In the genomic region with DNA sequence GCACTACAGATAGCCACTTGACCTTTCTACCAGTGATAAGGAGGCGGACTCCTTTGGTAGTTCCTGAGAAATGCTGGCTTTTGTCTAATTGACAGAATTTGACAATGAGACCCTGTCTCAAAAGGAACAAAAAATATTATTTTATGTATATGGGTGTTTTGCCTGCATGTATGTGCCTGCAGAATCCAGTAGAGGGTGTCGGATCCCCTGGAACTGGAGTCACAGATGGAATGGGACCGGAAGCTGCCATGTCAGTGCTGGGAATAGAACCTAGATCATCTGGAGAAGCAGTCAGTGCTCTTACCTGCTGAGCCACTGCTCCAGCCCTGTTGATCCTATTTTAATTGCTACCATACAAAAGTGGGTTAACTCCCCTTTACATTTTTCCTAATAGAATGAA, we compare ENCODE assay signal across 31 mouse cellular contexts. TPM values are rescaled to one million over a fixed set of nuclear protein-coding genes. Genes with fewer than 3 reads are reported as not detected.
DNase-seq lines count a peak whose midpoint lies in the region; ATAC-seq and TF ChIP-seq lines count a peak whose summit lies in the region.
"Had no signal": no experiment of that assay in that cellular context is flagged by ENCODE, and none has a peak within 500 bp of the region (broad histone marks: within the 10 kb centered on the region; RNA-seq: fewer than 3 reads in every experiment).

No protein-coding gene starts in this region.

- H3K4me2 ChIP-seq in hindbrain, postnatal 0 days (ENCODE audit: low read depth, low read length) = no peak overlapping the region
- no peak overlapping the region for H3K4me2 ChIP-seq in hindbrain, embryonic 16.5 days (ENCODE audit: low read length)
- no peak overlapping the region for H3K4me2 ChIP-seq in liver, embryonic 14.5 days (ENCODE audit: low read depth)
- H3K4me2 ChIP-seq: embryonic facial prominence, embryonic 15.5 days; forebrain, embryonic 15.5 days; heart, embryonic 15.5 days; hindbrain, embryonic 14.5 days; midbrain, embryonic 13.5 days; neural tube, embryonic 12.5 days had no signal

- no peak for ATAC-seq in hindbrain, postnatal 0 days
- no peak for ATAC-seq in hindbrain, embryonic 16.5 days
- ATAC-seq in liver, embryonic 14.5 days (ENCODE audit: insufficient read depth) = no peak
- ATAC-seq: forebrain, embryonic 15.5 days; intestine, embryonic 16.5 days; midbrain, embryonic 13.5 days had no signal

- H3K4me3 ChIP-seq in hindbrain, postnatal 0 days (ENCODE audit: low read length) = no peak overlapping the region
- H3K4me3 ChIP-seq in hindbrain, embryonic 16.5 days (ENCODE audit: low read length) = no peak overlapping the region
- H3K4me3 ChIP-seq in liver, embryonic 14.5 days (ENCODE audit: insufficient read depth in 1 of 2, low read depth in 2 of 2, low read length in 2 of 2) = no peak overlapping the region
- H3K4me3 ChIP-seq in E14TG2a.4 (replicated peaks; ENCODE audit: low read length) = no peak overlapping the region
- H3K4me3 ChIP-seq in hindbrain, embryonic 10.5 days = no peak overlapping the region
- H3K4me3 ChIP-seq: embryonic facial prominence, embryonic 15.5 days; forebrain, embryonic 15.5 days; heart, embryonic 15.5 days; megakaryocyte, embryonic 14.5 days; midbrain, embryonic 13.5 days; neural tube, embryonic 12.5 days had no signal

- TF ChIP-seq CTCF in hindbrain, postnatal 0 days (IDR thresholded peaks at IDR 0.05; ENCODE audit: low read depth) = peak; percentile 41
- TF ChIP-seq CTCF in liver, embryonic 14.5 days (IDR thresholded peaks at IDR 0.05; ENCODE audit: low read depth) = peak; percentile 59
- peak; percentile 10; the same call in 1 of the 2 replicates for TF ChIP-seq CTCF in E14TG2a.4 (conservative IDR thresholded peaks at IDR 0.05; ENCODE audit: low read length)

- no peak overlapping the region for H3K27ac ChIP-seq in hindbrain, postnatal 0 days
- no peak overlapping the region for H3K27ac ChIP-seq in hindbrain, embryonic 16.5 days (ENCODE audit: low read depth, low read length)
- no peak overlapping the region for H3K27ac ChIP-seq in liver, embryonic 14.5 days
- no peak overlapping the region for H3K27ac ChIP-seq in hindbrain, embryonic 10.5 days
- H3K27ac ChIP-seq: embryonic facial prominence, embryonic 15.5 days; forebrain, embryonic 15.5 days; heart, embryonic 15.5 days; hindbrain, embryonic 14.5 days; midbrain, embryonic 13.5 days; neural tube, embryonic 12.5 days had no signal

- 0 out of 2 replicates have a peak, but pooled peaks cover 4% of the 10 kb centered on the region for H3K27me3 ChIP-seq in hindbrain, postnatal 0 days (ENCODE audit: insufficient read depth, low read length)
- peaks cover 5% of the 10 kb centered on the region; the same call in 1 of the 2 replicates for H3K27me3 ChIP-seq in hindbrain, embryonic 16.5 days (replicated peaks; ENCODE audit: control insufficient read depth, insufficient read depth, low read length)
- peaks cover 59% of the 10 kb centered on the region for H3K27me3 ChIP-seq in liver, embryonic 14.5 days (ENCODE audit: control insufficient read depth, insufficient read depth, low read length)
- peaks cover 92% of the 10 kb centered on the region for H3K27me3 ChIP-seq in E14TG2a.4 (ENCODE audit: insufficient read depth, low read length)
- peaks cover 97% of the 10 kb centered on the region for H3K27me3 ChIP-seq in hindbrain, embryonic 10.5 days (ENCODE audit: insufficient read depth, poor library complexity, severe bottlenecking)

- no peak for TF ChIP-seq EP300 in liver, embryonic 14.5 days (IDR thresholded peaks at IDR 0.05; ENCODE audit: low read depth)

- peaks cover 8% of the 10 kb centered on the region for H3K4me1 ChIP-seq in hindbrain, postnatal 0 days (ENCODE audit: insufficient read depth, low read length)
- peaks cover 14% of the 10 kb centered on the region for H3K4me1 ChIP-seq in hindbrain, embryonic 16.5 days (ENCODE audit: control insufficient read depth, insufficient read depth, low read depth, low read length)
- H3K4me1 ChIP-seq in liver, embryonic 14.5 days (replicated peaks; ENCODE audit: control insufficient read depth in 2 of 2, insufficient read depth in 2 of 2, low read length in 1 of 2) = peaks cover under 1 to 3% of the 10 kb centered on the region in 2 experiments; a peak in 3 of 4 replicates
- peaks cover 8% of the 10 kb centered on the region for H3K4me1 ChIP-seq in E14TG2a.4 (replicated peaks; ENCODE audit: low read depth, low read length)
- peaks cover 37% of the 10 kb centered on the region for H3K4me1 ChIP-seq in hindbrain, embryonic 10.5 days (replicated peaks)

- no peak for DNase-seq in hindbrain, postnatal 0 days (ENCODE audit: low spot score)
- DNase-seq in liver, embryonic 14.5 days (ENCODE audit: low read depth in 3 of 3, low spot score in 3 of 3) = no peak
- DNase-seq in liver (no peak), NIH3T3 (ENCODE audit: low read depth) (peak; percentile 41)
- no peak for DNase-seq in spleen, postnatal 10 days (ENCODE audit: low spot score in 2 of 2)
- no peak for DNase-seq in hindbrain, embryonic 10.5 days (ENCODE audit: low spot score)
- DNase-seq: adrenal gland, postnatal 25 days; cerebellum, adult 11-12 months; cerebellum, postnatal 25 days; gastrocnemius, postnatal 14 days; heart, adult 18-20 months; heart, postnatal 36 days; lung, postnatal 36 days; right cerebral cortex, postnatal 14 days; spleen, adult 18-20 months; thymus, postnatal 14 days had no signal

- H3K9me3 ChIP-seq in hindbrain, postnatal 0 days (ENCODE audit: low read length) = no peaks in the 10 kb centered on the region
- no peaks in the 10 kb centered on the region for H3K9me3 ChIP-seq in hindbrain, embryonic 16.5 days (ENCODE audit: control insufficient read depth, low read length)
- no peaks in the 10 kb centered on the region for H3K9me3 ChIP-seq in liver, embryonic 14.5 days (ENCODE audit: control insufficient read depth, low read length)
- no peaks in the 10 kb centered on the region for H3K9me3 ChIP-seq in E14TG2a.4 (ENCODE audit: low read length)
- no peaks in the 10 kb centered on the region for H3K9me3 ChIP-seq in hindbrain, embryonic 10.5 days
- H3K9me3 ChIP-seq: embryonic facial prominence, embryonic 15.5 days; forebrain, embryonic 15.5 days; heart, embryonic 15.5 days; midbrain, embryonic 13.5 days; neural tube, embryonic 12.5 days had no signal

- 79% methylated on average over 3 of the region's 3 CpGs for WGBS in hindbrain, postnatal 0 days
- 88% methylated on average over 3 of the region's 3 CpGs for WGBS in hindbrain, embryonic 16.5 days
- WGBS in liver, embryonic 14.5 days (ENCODE audit: insufficient replicate concordance) = 66% methylated on average over 3 of the region's 3 CpGs
- 76% methylated on average over 3 of the region's 3 CpGs for WGBS in hindbrain, embryonic 10.5 days

- no peak overlapping the region for H3K9ac ChIP-seq in hindbrain, postnatal 0 days (replicated peaks; ENCODE audit: low read length)
- H3K9ac ChIP-seq in hindbrain, embryonic 16.5 days (ENCODE audit: low read depth, low read length) = no peak overlapping the region
- H3K9ac ChIP-seq in liver, embryonic 14.5 days (replicated peaks) = no peak overlapping the region
- H3K9ac ChIP-seq: embryonic facial prominence, embryonic 15.5 days; forebrain, embryonic 15.5 days; heart, embryonic 15.5 days; hindbrain, embryonic 14.5 days; midbrain, embryonic 13.5 days; neural tube, embryonic 12.5 days had no signal

- no peaks in the 10 kb centered on the region for H3K36me3 ChIP-seq in hindbrain, postnatal 0 days (ENCODE audit: insufficient read depth, low read length)
- no peaks in the 10 kb centered on the region for H3K36me3 ChIP-seq in hindbrain, embryonic 16.5 days (ENCODE audit: control insufficient read depth, insufficient read depth, low read length)
- H3K36me3 ChIP-seq in liver, embryonic 14.5 days (replicated peaks; ENCODE audit: control insufficient read depth, insufficient read depth, low read depth) = no peaks in the 10 kb centered on the region
- H3K36me3 ChIP-seq in E14TG2a.4 (ENCODE audit: insufficient read depth, low read length) = no peaks in the 10 kb centered on the region
- H3K36me3 ChIP-seq in hindbrain, embryonic 10.5 days = no peaks in the 10 kb centered on the region
- H3K36me3 ChIP-seq: embryonic facial prominence, embryonic 15.5 days; forebrain, embryonic 15.5 days; heart, embryonic 15.5 days; midbrain, embryonic 13.5 days; neural tube, embryonic 12.5 days had no signal

RNA-seq across cellular contexts. Expression of a gene that starts 2.4 kb away (rescaled TPM):
- total RNA-seq in hindbrain, postnatal 0 days (2014; rRNA removed) = not detected in 2 replicates
- polyA plus RNA-seq in hindbrain, postnatal 0 days (2015; fragmentation: Nextera tagmentation; extraction: Ambion mirVana) = not detected in 2 replicates
- polyA plus RNA-seq in hindbrain, embryonic 16.5 days (2015; fragmentation: Nextera tagmentation; extraction: Ambion mirVana) = not detected in 2 replicates
- polyA plus RNA-seq in liver, embryonic 14.5 days (2012; rRNA removed) = not detected in 2 replicates
- polyA plus RNA-seq in liver, embryonic 14.5 days (2014; fragmentation: Nextera tagmentation; extraction: Ambion mirVana) = not detected in 2 replicates
- polyA plus RNA-seq in hindbrain, embryonic 10.5 days (2016; fragmentation: Nextera tagmentation; extraction: Ambion mirVana) = not detected in 2 replicates
- total RNA-seq: adrenal gland, postnatal 25 days; gastrocnemius, postnatal 14 days; heart, adult 18-20 months; heart, postnatal 36 days; left cerebral cortex, postnatal 36 days had no signal
- polyA plus RNA-seq: C2C12; embryonic facial prominence, embryonic 15.5 days; forebrain, embryonic 15.5 days; heart, embryonic 15.5 days; hindbrain, embryonic 14.5 days; intestine, embryonic 16.5 days; kidney, embryonic 16.5 days; limb, embryonic 14.5 days; liver, embryonic 16.5 days; midbrain, embryonic 13.5 days; neural tube, embryonic 12.5 days had no signal

RNA-seq across cellular contexts. Expression of a gene that starts 7.3 kb away (rescaled TPM):
- not detected in 2 replicates for total RNA-seq in hindbrain, postnatal 0 days (2014; rRNA removed)
- polyA plus RNA-seq in hindbrain, postnatal 0 days (2015; fragmentation: Nextera tagmentation; extraction: Ambion mirVana) = 0.39 and 0.53 TPM in 2 replicates
- polyA plus RNA-seq in hindbrain, embryonic 16.5 days (2015; fragmentation: Nextera tagmentation; extraction: Ambion mirVana) = 0.34 TPM in 1 of 2 replicates, not detected in the other
- polyA plus RNA-seq in liver, embryonic 14.5 days (2012; rRNA removed) = 0.10 and 0.27 TPM in 2 replicates
- polyA plus RNA-seq in liver, embryonic 14.5 days (2014; fragmentation: Nextera tagmentation; extraction: Ambion mirVana) = 0.46 and 0.56 TPM in 2 replicates
- polyA plus RNA-seq in hindbrain, embryonic 10.5 days (2016; fragmentation: Nextera tagmentation; extraction: Ambion mirVana) = not detected in 2 replicates
- total RNA-seq: adrenal gland, postnatal 25 days; gastrocnemius, postnatal 14 days; heart, adult 18-20 months; heart, postnatal 36 days had no signal
- polyA plus RNA-seq: C2C12; embryonic facial prominence, embryonic 15.5 days; heart, embryonic 15.5 days; intestine, embryonic 16.5 days; kidney, embryonic 16.5 days; limb, embryonic 14.5 days; midbrain, embryonic 13.5 days; neural tube, embryonic 12.5 days had no signal

RNA-seq across cellular contexts. Expression of a gene that starts 7.4 kb away (rescaled TPM):
- 8.7 and 10.6 TPM in 2 replicates for total RNA-seq in hindbrain, postnatal 0 days (2014; rRNA removed)
- polyA plus RNA-seq in hindbrain, postnatal 0 days (2015; fragmentation: Nextera tagmentation; extraction: Ambion mirVana) = 4.1 and 4.2 TPM in 2 replicates
- 1.5 TPM in 2 replicates for polyA plus RNA-seq in hindbrain, embryonic 16.5 days (2015; fragmentation: Nextera tagmentation; extraction: Ambion mirVana)
- 15.4 and 15.5 TPM in 2 replicates for polyA plus RNA-seq in liver, embryonic 14.5 days (2012; rRNA removed)
- 13.1 and 13.8 TPM in 2 replicates for polyA plus RNA-seq in liver, embryonic 14.5 days (2014; fragmentation: Nextera tagmentation; extraction: Ambion mirVana)
- polyA plus RNA-seq in hindbrain, embryonic 10.5 days (2016; fragmentation: Nextera tagmentation; extraction: Ambion mirVana) = 0.26 and 0.44 TPM in 2 replicates
- polyA plus RNA-seq: C2C12 had no signal

RNA-seq across cellular contexts. Expression of a gene that starts 15.7 kb away (rescaled TPM):
- total RNA-seq in hindbrain, postnatal 0 days (2014; rRNA removed) = 6.2 and 7.1 TPM in 2 replicates
- polyA plus RNA-seq in hindbrain, postnatal 0 days (2015; fragmentation: Nextera tagmentation; extraction: Ambion mirVana) = 2.4 and 2.9 TPM in 2 replicates
- 3.2 and 3.6 TPM in 2 replicates for polyA plus RNA-seq in hindbrain, embryonic 16.5 days (2015; fragmentation: Nextera tagmentation; extraction: Ambion mirVana)
- polyA plus RNA-seq in liver, embryonic 14.5 days (2012; rRNA removed) = 1.5 and 1.7 TPM in 2 replicates
- polyA plus RNA-seq in liver, embryonic 14.5 days (2014; fragmentation: Nextera tagmentation; extraction: Ambion mirVana) = 1.6 and 1.7 TPM in 2 replicates
- polyA plus RNA-seq in hindbrain, embryonic 10.5 days (2016; fragmentation: Nextera tagmentation; extraction: Ambion mirVana) = 1.8 and 2.0 TPM in 2 replicates

RNA-seq across cellular contexts. Expression of a gene that starts 15.8 kb away (rescaled TPM):
- total RNA-seq in hindbrain, postnatal 0 days (2014; rRNA removed) = not detected in 2 replicates
- 0.10 TPM in 1 of 2 replicates, not detected in the other for polyA plus RNA-seq in hindbrain, postnatal 0 days (2015; fragmentation: Nextera tagmentation; extraction: Ambion mirVana)
- not detected in 2 replicates for polyA plus RNA-seq in hindbrain, embryonic 16.5 days (2015; fragmentation: Nextera tagmentation; extraction: Ambion mirVana)
- polyA plus RNA-seq in liver, embryonic 14.5 days (2012; rRNA removed) = 0.15 and 0.19 TPM in 2 replicates
- polyA plus RNA-seq in liver, embryonic 14.5 days (2014; fragmentation: Nextera tagmentation; extraction: Ambion mirVana) = not detected in 2 replicates
- polyA plus RNA-seq in hindbrain, embryonic 10.5 days (2016; fragmentation: Nextera tagmentation; extraction: Ambion mirVana) = not detected in 2 replicates
- total RNA-seq: gastrocnemius, postnatal 14 days; heart, adult 18-20 months; heart, postnatal 36 days had no signal
- polyA plus RNA-seq: C2C12; forebrain, embryonic 15.5 days; heart, embryonic 15.5 days; kidney, embryonic 16.5 days; midbrain, embryonic 13.5 days had no signal
